Mouse (Mus musculus): ENCODE results near the gene A330070K13Rik.

- no peak for TF ChIP-seq CTCF (IDR thresholded peaks at IDR 0.05; ENCODE audit: low read depth, low read length)
- TF ChIP-seq TAL1 (conservative IDR thresholded peaks at IDR 0.05; ENCODE audit: low read depth, low read length): no peak
- TF ChIP-seq GATA1 (IDR thresholded peaks at IDR 0.05; ENCODE audit: borderline replicate concordance, low read length): no peak
- TF ChIP-seq GATA2 (IDR thresholded peaks at IDR 0.05; ENCODE audit: borderline replicate concordance, low read depth, low read length): no peak
- no peak for TF ChIP-seq POLR2AphosphoS5 (IDR thresholded peaks at IDR 0.05; ENCODE audit: insufficient replicate concordance, low read depth, low read length)
These were observed 29.2 kb downstream of the A330070K13Rik start for GRCm38 (mm10) chr5:130355223-130355622.
